Mouse (Mus musculus): ENCODE measurements around the gene Pclo. TPM values are rescaled to one million over a fixed set of nuclear protein-coding genes. Genes with fewer than 3 reads are reported as not detected.

Gene Pclo
- polyA plus RNA-seq, 1 experiment from 2014 or later: 0.16 TPM

DNA sequence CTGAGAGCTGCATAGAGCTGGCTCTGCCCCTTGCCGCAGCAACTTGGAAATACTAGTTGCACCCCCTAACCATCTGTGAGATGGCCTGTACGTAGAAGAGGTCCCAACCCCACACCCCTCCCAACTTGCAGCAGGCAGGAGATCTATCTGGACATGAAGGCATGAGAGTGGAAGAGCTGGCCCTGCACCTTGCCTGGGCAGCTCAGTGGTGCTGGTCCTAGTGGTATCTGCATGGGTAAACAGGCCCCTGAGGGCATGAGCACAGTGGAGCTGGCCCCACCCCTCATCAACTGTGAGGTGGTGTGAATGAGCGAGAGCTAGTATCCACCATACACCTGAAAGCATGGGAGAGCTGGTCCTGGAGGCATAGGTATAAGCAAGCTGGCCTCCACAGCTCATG is 60.9 kb downstream of the Pclo start:
- no peak overlapping the region for H3K27ac ChIP-seq (replicated peaks)
- WGBS: 70% methylated on average over 3 of the region's 3 CpGs
- no peaks in the 10 kb centered on the region for H3K9me3 ChIP-seq
- ATAC-seq (ENCODE audit: extremely low read depth, insufficient number of reproducible peaks, low FRiP score, low TSS enrichment): no peak
- H3K4me2 ChIP-seq: no peak overlapping the region
- H3K4me3 ChIP-seq: no peak overlapping the region
- H3K9ac ChIP-seq: no peak overlapping the region
- H3K36me3 ChIP-seq: no peaks in the 10 kb centered on the region
- H3K27me3 ChIP-seq (replicated peaks): no peaks in the 10 kb centered on the region
- H3K4me1 ChIP-seq: no peaks in the 10 kb centered on the region

DNA sequence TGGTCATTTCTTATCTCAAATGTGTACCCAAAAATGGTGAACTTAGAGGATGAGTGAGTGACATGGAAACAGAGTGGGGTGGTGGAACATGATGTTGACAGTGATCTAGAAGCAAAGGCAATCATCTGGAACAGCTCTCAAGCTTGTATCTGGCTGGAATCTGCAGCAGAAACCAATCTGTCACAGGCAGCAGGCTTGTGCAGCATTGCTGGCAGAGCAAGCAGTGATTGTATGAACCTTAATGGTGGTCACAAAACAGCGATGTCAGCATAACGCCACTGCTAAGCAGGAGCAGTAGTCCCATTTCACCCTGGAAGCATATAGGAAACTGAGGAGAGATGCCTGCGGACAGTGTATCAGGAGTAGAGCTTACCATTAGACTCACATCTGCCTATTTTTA is 76.8 kb downstream of the Pclo start:
- no peak overlapping the region for H3K27ac ChIP-seq (replicated peaks)
- WGBS: 64% methylated on average over 3 of the region's 3 CpGs
- H3K4me2 ChIP-seq: no peak overlapping the region
- H3K27me3 ChIP-seq (replicated peaks): no peaks in the 10 kb centered on the region
- no peaks in the 10 kb centered on the region for H3K4me1 ChIP-seq
- ATAC-seq (ENCODE audit: extremely low read depth, insufficient number of reproducible peaks, low FRiP score, low TSS enrichment): no peak
- no peaks in the 10 kb centered on the region for H3K36me3 ChIP-seq
- no peak overlapping the region for H3K9ac ChIP-seq
- H3K9me3 ChIP-seq: no peaks in the 10 kb centered on the region
- no peak overlapping the region for H3K4me3 ChIP-seq

DNA sequence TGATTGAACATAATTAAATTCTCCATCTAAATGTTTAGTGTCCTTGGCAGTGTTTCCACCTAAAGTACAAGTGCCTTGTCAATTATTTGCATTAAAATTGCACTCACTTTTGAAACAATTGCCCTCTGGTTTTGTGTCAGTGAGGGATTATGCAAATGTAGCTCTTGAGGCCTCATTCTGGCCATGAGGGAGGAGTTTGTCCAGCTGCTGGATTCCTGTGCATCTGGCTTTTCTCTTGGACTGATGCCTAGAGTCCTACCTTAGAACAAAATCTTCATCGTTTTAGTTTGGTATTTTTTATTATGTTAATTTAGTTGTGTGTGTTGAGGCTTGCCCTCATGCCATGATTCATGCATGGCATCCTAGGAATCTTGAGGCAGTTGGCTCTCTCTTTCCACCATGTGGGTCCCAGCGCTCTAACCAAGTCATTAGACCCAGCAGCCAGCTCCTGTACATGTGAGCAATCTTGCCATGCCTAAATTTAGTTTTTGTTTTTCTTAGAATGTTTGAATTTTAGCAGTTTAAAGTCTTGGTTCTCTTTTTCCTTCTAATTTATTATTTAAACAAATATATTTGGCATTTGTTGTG is 80.8 kb downstream of the Pclo start:
- WGBS: 64% methylated on average over 2 of the region's 2 CpGs
- no peak for ATAC-seq (ENCODE audit: extremely low read depth, insufficient number of reproducible peaks, low FRiP score, low TSS enrichment)

DNA sequence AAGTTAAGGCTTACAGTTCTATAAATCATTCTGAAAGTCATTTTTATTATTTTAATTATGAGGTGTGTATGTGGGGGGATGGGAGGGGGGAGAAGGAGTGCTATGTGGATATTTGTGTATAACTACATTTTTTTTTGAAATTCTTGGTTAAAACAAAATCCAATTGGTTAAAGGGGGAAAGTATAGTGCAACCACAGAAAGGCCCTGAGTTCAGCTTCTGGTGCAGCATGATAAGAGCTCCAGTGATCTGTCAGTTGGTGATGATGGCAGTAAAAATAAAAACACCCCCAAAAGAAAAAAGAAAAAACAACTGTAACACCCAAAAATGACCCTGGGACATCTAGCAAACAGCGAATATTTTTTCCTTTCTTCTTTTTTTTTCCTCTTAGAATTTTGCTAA is 93.6 kb downstream of the Pclo start:
- H3K9ac ChIP-seq: no peak overlapping the region
- WGBS: 31% methylated on average over 1 of the region's 1 CpGs

More for the DNA sequence above, 80.8 kb downstream of the Pclo start:
- Histone ChIP-seq H3K27me3 (replicated peaks) (no peaks in the 10 kb centered on the region), H3K27ac (replicated peaks) (no peak overlapping the region), H3K4me1 (no peaks in the 10 kb centered on the region), H3K36me3 (no peaks in the 10 kb centered on the region), H3K9ac (no peak overlapping the region), H3K4me3 (no peak overlapping the region), H3K4me2 (no peak overlapping the region), H3K9me3 (no peaks in the 10 kb centered on the region)

DNA sequence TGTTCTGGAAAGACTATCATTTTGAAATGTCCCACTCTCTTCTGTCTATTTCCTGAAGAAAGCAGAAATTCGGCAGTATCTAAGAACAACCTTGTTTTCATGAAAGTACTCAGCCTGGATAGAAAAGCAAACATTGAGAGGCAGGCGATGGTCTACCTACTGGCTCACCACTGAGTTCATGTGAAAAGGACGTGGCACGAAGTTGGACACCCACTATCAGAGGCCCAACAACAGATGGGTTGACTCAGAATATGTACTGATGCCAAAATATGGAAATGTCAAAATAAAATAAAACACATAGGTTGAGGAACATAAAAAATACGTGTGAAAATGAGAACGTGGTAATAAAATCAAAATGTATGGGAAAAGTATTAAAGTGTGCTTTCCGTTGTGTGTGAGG is 106.4 kb downstream of the Pclo start:
- H3K27ac ChIP-seq (replicated peaks): no peak overlapping the region
- no peak for ATAC-seq (ENCODE audit: extremely low read depth, insufficient number of reproducible peaks, low FRiP score, low TSS enrichment)
- H3K4me2 ChIP-seq: no peak overlapping the region
- H3K27me3 ChIP-seq (replicated peaks): no peaks in the 10 kb centered on the region
- H3K4me1 ChIP-seq: no peaks in the 10 kb centered on the region
- H3K9me3 ChIP-seq: no peaks in the 10 kb centered on the region
- no peak overlapping the region for H3K9ac ChIP-seq
- H3K4me3 ChIP-seq: no peak overlapping the region
- 69% methylated on average over 7 of the region's 7 CpGs for WGBS
- no peaks in the 10 kb centered on the region for H3K36me3 ChIP-seq

More for the DNA sequence above, 93.6 kb downstream of the Pclo start:
- H3K4me2 ChIP-seq: no peak overlapping the region
- no peaks in the 10 kb centered on the region for H3K27me3 ChIP-seq (replicated peaks)
- H3K36me3 ChIP-seq: no peaks in the 10 kb centered on the region
- H3K27ac ChIP-seq (replicated peaks): no peak overlapping the region
- H3K4me1 ChIP-seq: no peaks in the 10 kb centered on the region
- peaks cover 4% of the 10 kb centered on the region; the same call in 1 of the 2 replicates for H3K9me3 ChIP-seq
- no peak overlapping the region for H3K4me3 ChIP-seq
- ATAC-seq (ENCODE audit: extremely low read depth, insufficient number of reproducible peaks, low FRiP score, low TSS enrichment): no peak

DNA sequence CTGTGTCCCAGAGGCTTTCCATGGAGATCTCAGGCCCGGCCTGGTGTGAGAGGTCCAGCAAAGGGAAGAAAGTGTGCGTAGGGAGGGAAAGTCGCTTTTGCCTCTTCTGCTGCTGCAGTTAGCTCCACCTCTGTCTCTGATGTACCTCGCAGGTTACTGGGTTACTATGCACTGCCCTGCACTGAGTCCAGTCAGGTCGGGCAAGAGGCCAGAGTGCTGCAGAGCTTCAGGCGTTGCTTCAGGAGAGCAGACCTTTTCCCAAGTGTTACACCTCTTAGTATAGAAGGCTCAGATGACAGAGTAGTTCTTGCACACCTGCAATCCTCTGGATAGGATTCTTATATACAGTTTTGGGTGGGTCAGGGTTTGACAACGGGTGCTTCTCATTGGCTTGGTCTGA is 108.6 kb downstream of the Pclo start:
- Histone ChIP-seq H3K4me1 (no peaks in the 10 kb centered on the region), H3K27me3 (replicated peaks) (no peaks in the 10 kb centered on the region), H3K4me3 (no peak overlapping the region), H3K9me3 (no peaks in the 10 kb centered on the region), H3K36me3 (no peaks in the 10 kb centered on the region), H3K4me2 (no peak overlapping the region), H3K27ac (replicated peaks) (no peak overlapping the region), H3K9ac (no peak overlapping the region)
- ATAC-seq (ENCODE audit: extremely low read depth, insufficient number of reproducible peaks, low FRiP score, low TSS enrichment): no peak
- WGBS: 66% methylated on average over 7 of the region's 7 CpGs

DNA sequence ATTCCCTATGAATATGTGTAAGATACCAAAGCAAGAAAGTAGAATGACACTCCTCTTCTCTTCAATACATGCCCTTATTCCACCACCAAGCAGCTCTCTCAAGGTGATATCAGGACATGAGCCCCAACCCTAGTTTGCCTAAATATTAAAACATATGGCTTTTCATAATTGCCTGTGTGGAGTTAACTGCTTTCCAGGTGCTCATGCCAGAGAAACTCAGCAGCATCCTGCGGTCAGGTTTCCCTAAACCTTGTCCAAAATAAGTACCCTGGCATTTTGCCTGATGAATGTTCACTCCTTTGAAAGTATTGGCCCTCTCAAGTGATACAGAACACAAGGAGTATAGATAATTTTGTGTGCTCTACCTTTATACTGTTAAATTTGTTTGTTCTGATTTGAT is 126.5 kb downstream of the Pclo start:
- H3K4me3 ChIP-seq: no peak overlapping the region
- H3K27ac ChIP-seq (replicated peaks): no peak overlapping the region
- H3K4me2 ChIP-seq: no peak overlapping the region
- H3K36me3 ChIP-seq: no peaks in the 10 kb centered on the region
- no peak for ATAC-seq (ENCODE audit: extremely low read depth, insufficient number of reproducible peaks, low FRiP score, low TSS enrichment)
- no peaks in the 10 kb centered on the region for H3K4me1 ChIP-seq
- 0 out of 2 replicates have a peak, but pooled peaks cover 2% of the 10 kb centered on the region for H3K9me3 ChIP-seq
- no peak overlapping the region for H3K9ac ChIP-seq
- 73% methylated on average over 1 of the region's 1 CpGs for WGBS
- H3K27me3 ChIP-seq (replicated peaks): no peaks in the 10 kb centered on the region

DNA sequence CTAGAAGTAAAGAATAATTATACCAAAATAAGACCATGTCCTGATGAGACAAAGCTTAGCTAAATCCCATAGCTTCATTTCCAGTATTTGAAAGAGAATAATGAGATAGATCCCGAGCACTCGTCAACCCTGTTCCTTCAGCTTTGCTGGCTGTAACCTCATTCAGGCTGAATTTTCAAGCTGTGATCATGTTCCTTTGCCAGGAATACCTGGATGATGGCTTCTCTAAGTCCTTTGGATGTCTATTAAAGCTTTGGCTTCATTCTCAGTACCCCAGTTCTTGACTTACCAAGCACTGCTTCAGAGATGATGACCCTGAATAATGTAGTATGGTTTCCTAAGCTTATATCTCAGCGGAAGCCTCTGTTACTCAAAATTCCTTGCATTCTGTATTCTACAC is 131.1 kb downstream of the Pclo start:
- H3K27ac ChIP-seq (replicated peaks): no peak overlapping the region
- no peaks in the 10 kb centered on the region for H3K4me1 ChIP-seq
- no peak for ATAC-seq (ENCODE audit: extremely low read depth, insufficient number of reproducible peaks, low FRiP score, low TSS enrichment)
- H3K9ac ChIP-seq: no peak overlapping the region
- H3K27me3 ChIP-seq (replicated peaks): no peaks in the 10 kb centered on the region
- H3K4me3 ChIP-seq: no peak overlapping the region
- H3K36me3 ChIP-seq: no peaks in the 10 kb centered on the region
- no peaks in the 10 kb centered on the region for H3K9me3 ChIP-seq
- no peak overlapping the region for H3K4me2 ChIP-seq
- WGBS: 74% methylated on average over 3 of the region's 3 CpGs

DNA sequence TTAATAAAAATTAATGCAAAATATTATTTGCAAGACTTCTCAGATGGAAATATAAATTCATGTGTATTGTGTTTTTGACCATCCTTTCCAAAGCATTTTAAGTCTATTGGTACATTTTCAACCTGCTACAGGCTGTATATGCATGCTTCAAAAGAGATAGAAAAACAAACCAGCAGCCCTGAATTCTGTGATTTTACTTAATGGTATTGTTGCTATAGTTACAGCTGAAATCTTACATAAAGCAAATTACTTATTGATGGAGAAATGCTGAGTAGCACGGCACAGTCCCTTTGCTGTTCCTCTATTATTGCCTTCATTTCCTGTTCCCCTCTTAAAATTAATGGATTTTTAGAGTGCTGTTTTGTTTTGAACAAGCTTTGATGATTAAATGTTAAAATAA is 145.9 kb downstream of the Pclo start:
- Histone ChIP-seq H3K4me2 (no peak overlapping the region), H3K9me3 (no peaks in the 10 kb centered on the region), H3K4me3 (no peak overlapping the region), H3K4me1 (no peaks in the 10 kb centered on the region), H3K36me3 (no peaks in the 10 kb centered on the region), H3K9ac (no peak overlapping the region), H3K27me3 (replicated peaks) (no peaks in the 10 kb centered on the region), H3K27ac (replicated peaks) (no peak overlapping the region)
- no peak for ATAC-seq (ENCODE audit: extremely low read depth, insufficient number of reproducible peaks, low FRiP score, low TSS enrichment)
- 88% methylated on average over 1 of the region's 1 CpGs for WGBS

DNA sequence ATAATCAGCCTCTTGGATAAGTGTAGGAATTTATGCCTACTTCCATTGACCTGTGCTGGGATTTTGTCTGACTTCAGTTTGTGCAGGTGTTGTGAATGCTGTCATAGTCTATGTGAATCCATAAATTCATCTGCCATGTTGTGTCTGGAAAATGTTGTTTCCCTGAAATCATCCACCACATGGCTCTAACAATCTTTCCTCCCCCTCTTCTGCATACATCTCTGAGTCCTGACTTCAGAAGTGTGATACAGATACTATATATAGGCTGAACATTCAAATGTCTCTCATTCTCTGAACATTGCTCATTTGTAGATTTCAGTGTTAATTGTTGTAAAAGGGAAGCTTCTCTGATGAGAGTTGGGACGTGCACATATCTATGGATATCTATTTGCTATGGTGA is 147.5 kb downstream of the Pclo start:
- no peak for ATAC-seq (ENCODE audit: extremely low read depth, insufficient number of reproducible peaks, low FRiP score, low TSS enrichment)
- no peaks in the 10 kb centered on the region for H3K27me3 ChIP-seq (replicated peaks)
- H3K36me3 ChIP-seq: no peaks in the 10 kb centered on the region
- H3K4me3 ChIP-seq: no peak overlapping the region
- H3K9me3 ChIP-seq: no peaks in the 10 kb centered on the region
- H3K4me2 ChIP-seq: no peak overlapping the region
- 58% methylated on average over 1 of the region's 1 CpGs for WGBS
- H3K4me1 ChIP-seq: no peaks in the 10 kb centered on the region
- H3K9ac ChIP-seq: no peak overlapping the region
- H3K27ac ChIP-seq (replicated peaks): no peak overlapping the region

DNA sequence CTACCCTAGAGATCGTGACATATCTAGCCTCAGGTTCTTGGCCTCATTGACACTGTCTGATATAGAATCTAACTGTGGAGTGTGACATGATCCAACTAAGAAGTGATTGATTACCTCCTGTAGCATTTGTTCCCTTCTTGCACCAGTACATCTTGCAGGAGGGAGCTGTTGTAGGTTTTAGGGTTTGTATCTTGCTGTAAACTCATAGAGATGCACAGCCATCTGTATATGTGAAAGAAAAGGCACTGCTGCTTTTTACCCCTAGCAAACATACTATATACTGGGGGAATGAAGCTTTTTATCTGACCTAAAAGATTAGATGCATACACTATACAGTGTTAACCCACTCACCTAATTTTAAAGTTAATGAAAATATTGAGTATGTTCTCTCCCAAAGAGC is 147.9 kb downstream of the Pclo start:
- 59% methylated on average over 1 of the region's 1 CpGs for WGBS
- H3K4me1 ChIP-seq: no peaks in the 10 kb centered on the region

DNA sequence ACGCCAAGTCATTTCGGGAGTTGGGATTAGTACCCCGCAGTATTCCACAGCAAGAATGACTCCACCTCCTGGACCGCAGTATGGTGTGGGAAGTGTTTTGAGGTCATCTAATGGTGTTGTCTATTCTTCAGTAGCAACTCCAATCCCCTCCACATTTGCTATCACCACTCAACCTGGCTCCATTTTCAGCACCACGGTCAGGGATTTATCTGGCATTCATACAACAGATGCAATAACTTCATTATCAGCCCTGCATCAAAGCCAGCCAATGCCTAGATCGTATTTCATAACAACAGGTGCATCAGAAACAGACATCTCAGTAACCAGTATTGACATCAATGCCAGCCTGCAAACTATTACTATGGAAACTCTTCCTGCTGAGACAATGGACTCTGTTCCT is 165.7 kb downstream of the Pclo start:
- no peaks in the 10 kb centered on the region for H3K27me3 ChIP-seq (replicated peaks)
- ATAC-seq (ENCODE audit: extremely low read depth, insufficient number of reproducible peaks, low FRiP score, low TSS enrichment): no peak
- no peak overlapping the region for H3K9ac ChIP-seq
- H3K4me3 ChIP-seq: no peak overlapping the region
- H3K36me3 ChIP-seq: no peaks in the 10 kb centered on the region
- H3K4me1 ChIP-seq: no peaks in the 10 kb centered on the region
- no peak overlapping the region for H3K27ac ChIP-seq (replicated peaks)
- H3K9me3 ChIP-seq: peaks cover 4% of the 10 kb centered on the region; the same call in 1 of the 2 replicates
- H3K4me2 ChIP-seq: no peak overlapping the region
- 81% methylated on average over 6 of the region's 6 CpGs for WGBS

More for the DNA sequence above, 147.9 kb downstream of the Pclo start:
- Histone ChIP-seq H3K4me2 (no peak overlapping the region), H3K27ac (replicated peaks) (no peak overlapping the region), H3K4me3 (no peak overlapping the region), H3K9ac (no peak overlapping the region), H3K9me3 (no peaks in the 10 kb centered on the region), H3K27me3 (replicated peaks) (no peaks in the 10 kb centered on the region), H3K36me3 (no peaks in the 10 kb centered on the region)
- no peak for ATAC-seq (ENCODE audit: extremely low read depth, insufficient number of reproducible peaks, low FRiP score, low TSS enrichment)
